Mouse (Mus musculus) liver, embryonic 15.5 days (tissue): Measurements from ENCODE around the gene St3gal3. TPM values are rescaled to one million over a fixed set of nuclear protein-coding genes. Genes with fewer than 3 reads are reported as not detected.

Experiments used
- ATAC-seq: fragments of 200-750 bp; cut with Nextera tagmentation; 2 replicates; pipeline ENCODE4 v1.8.0; 2017; ENCODE audit warnings: moderate number of reproducible peaks, mild to moderate bottlenecking, moderate library complexity; ENCODE audit not compliant: insufficient read depth
- H3K27ac ChIP-seq: fragments of 300-500 bp; sonication (generic); replicated peaks from 2 replicates; pipeline ENCODE4 v1.5.1; 2015; ENCODE audit warnings: mild to moderate bottlenecking, inconsistent platforms
- H3K27me3 ChIP-seq: fragments of 300-500 bp; sonication (generic); 2 replicates; pipeline ENCODE4 v1.6.1; 2015; ENCODE audit warnings: mild to moderate bottlenecking, inconsistent platforms
- H3K36me3 ChIP-seq: fragments of 300-500 bp; sonication (generic); replicated peaks from 2 replicates; pipeline ENCODE4 v1.6.1; 2015; ENCODE audit warnings: moderate library complexity, mild to moderate bottlenecking, inconsistent platforms
- H3K4me1 ChIP-seq: fragments of 300-500 bp; sonication (generic); replicated peaks from 2 replicates; pipeline ENCODE4 v1.6.1; 2015; ENCODE audit warnings: inconsistent platforms
- H3K4me2 ChIP-seq: fragments of 300-500 bp; sonication (generic); 2 replicates; pipeline ENCODE4 v1.6.1; 2015; ENCODE audit warnings: moderate library complexity, mild to moderate bottlenecking, inconsistent platforms
- H3K4me3 ChIP-seq: fragments of 300-500 bp; sonication (generic); replicated peaks from 2 replicates; pipeline ENCODE4 v1.5.1; 2015; ENCODE audit warnings: mild to moderate bottlenecking, inconsistent platforms
- H3K9ac ChIP-seq: fragments of 300-500 bp; sonication (generic); 2 replicates; pipeline ENCODE4 v1.6.1; 2015; ENCODE audit warnings: moderate library complexity, mild to moderate bottlenecking, inconsistent platforms
- H3K9me3 ChIP-seq: fragments of 300-500 bp; sonication (generic); replicated peaks from 2 replicates; pipeline ENCODE4 v1.6.1; 2016; ENCODE audit warnings: inconsistent platforms
- WGBS: fragments of 180-500 bp; shearing (Covaris S2); methylation state at CpG from one replicate; pipeline ENCODE4 v1.1.7; 2015; ENCODE audit warnings: mixed read lengths; ENCODE audit not compliant: insufficient replicate concordance; 5-methylcytosine and 5-hydroxymethylcytosine counted together
- polyA plus RNA-seq: library from polyadenylated mRNA; unstranded; fragments of >200 nt; fragmentation: Nextera tagmentation; extraction: Ambion mirVana; gene quantifications from 2 replicates; pipeline ENCODE4 v1.2.1, GENCODE M21; 2015

Gene St3gal3
- polyA plus RNA-seq, 1 experiment from 2014 or later = 2.0 TPM

DNA sequence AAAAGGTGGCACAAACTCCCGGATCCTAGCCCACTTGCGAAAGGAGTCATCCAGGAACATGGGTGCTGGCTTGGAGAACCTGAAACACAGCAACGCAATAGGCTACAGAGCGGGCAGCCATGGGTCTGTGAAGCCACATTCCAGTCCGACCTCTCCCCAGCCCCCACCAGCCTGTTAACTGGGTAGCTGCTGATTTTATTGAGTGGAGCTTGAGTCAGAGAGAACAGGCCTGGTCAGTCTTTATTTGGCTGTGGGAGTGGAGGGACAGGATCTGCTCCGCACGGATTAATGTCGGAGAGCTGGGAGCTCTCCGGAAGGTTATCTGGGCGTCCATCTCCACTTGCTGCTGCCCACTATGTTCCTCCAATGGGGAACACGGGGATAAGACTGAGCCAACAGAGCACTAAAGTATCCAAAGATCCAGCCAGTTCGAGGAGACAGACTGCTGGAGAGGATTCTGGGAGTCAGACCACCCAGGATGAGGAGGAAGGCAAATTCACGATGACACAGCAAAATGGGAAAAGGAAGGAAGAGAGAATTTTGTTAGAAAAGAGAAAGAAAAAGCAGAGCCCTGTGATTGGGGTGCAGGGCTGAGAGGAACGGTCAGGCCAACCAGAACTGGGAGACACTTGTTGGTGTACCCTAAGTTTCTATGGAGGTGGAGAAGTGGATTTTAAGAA, 170.2 kb downstream of the St3gal3 start:
- ATAC-seq = no peak
- Histone ChIP-seq H3K27ac (no peak overlapping the region), H3K36me3 (no peaks in the 10 kb centered on the region), H3K4me2 (no peak overlapping the region), H3K9me3 (no peaks in the 10 kb centered on the region), H3K4me3 (no peak overlapping the region), H3K27me3 (no peaks in the 10 kb centered on the region), H3K4me1 (no peaks in the 10 kb centered on the region), H3K9ac (no peak overlapping the region)
- WGBS = 73% methylated on average over 14 of the region's 14 CpGs

- H3K4me2 ChIP-seq = no peak overlapping the region
- 60% methylated on average over 4 of the region's 4 CpGs for WGBS
- peaks cover 9% of the 10 kb centered on the region for H3K36me3 ChIP-seq
- no peaks in the 10 kb centered on the region for H3K4me1 ChIP-seq
- H3K27me3 ChIP-seq = no peaks in the 10 kb centered on the region
- no peaks in the 10 kb centered on the region for H3K9me3 ChIP-seq
- no peak for ATAC-seq
- no peak overlapping the region for H3K4me3 ChIP-seq
- no peak overlapping the region for H3K27ac ChIP-seq
- H3K9ac ChIP-seq = no peak overlapping the region
These were observed 177.2 kb downstream of the St3gal3 start for GRCm38 (mm10) chr4:117957492-117957891.

DNA sequence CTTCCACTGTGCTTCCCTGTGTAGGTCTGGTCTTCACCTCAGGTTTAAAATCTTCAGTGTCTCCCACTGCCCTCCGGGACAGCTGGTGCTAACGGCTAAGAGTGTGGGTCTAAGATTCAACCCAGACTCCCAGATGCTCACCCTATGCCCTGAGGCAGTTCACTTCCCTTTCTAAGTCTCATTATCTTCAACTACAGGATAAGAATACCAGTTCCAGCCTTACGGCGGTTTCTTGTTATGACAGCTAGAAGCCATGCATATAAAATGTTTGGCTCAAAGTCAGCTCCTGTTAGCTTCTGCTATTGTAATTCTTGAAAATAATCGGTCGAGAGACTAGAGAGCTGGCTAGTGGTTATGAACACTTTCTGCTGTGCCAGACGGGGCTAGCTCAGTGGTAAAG, 187.2 kb downstream of the St3gal3 start:
- H3K27me3 ChIP-seq = no peaks in the 10 kb centered on the region
- WGBS = 66% methylated on average over 7 of the region's 7 CpGs
- no peaks in the 10 kb centered on the region for H3K9me3 ChIP-seq
- no peak overlapping the region for H3K27ac ChIP-seq
- ATAC-seq = no peak
- H3K4me3 ChIP-seq = no peak overlapping the region
- peaks cover 4% of the 10 kb centered on the region; the same call in 1 of the 2 replicates for H3K36me3 ChIP-seq
- no peak overlapping the region for H3K9ac ChIP-seq
- no peak overlapping the region for H3K4me2 ChIP-seq
- no peaks in the 10 kb centered on the region for H3K4me1 ChIP-seq

- no peaks in the 10 kb centered on the region for H3K4me1 ChIP-seq
- H3K27ac ChIP-seq = no peak overlapping the region
- no peak overlapping the region for H3K9ac ChIP-seq
- no peaks in the 10 kb centered on the region for H3K36me3 ChIP-seq
- no peaks in the 10 kb centered on the region for H3K9me3 ChIP-seq
- no peaks in the 10 kb centered on the region for H3K27me3 ChIP-seq
- 77% methylated on average over 11 of the region's 11 CpGs for WGBS
- no peak overlapping the region for H3K4me2 ChIP-seq
- no peak overlapping the region for H3K4me3 ChIP-seq
- no peak for ATAC-seq
These were observed 187.9 kb downstream of the St3gal3 start for GRCm38 (mm10) chr4:117946639-117947305.

DNA sequence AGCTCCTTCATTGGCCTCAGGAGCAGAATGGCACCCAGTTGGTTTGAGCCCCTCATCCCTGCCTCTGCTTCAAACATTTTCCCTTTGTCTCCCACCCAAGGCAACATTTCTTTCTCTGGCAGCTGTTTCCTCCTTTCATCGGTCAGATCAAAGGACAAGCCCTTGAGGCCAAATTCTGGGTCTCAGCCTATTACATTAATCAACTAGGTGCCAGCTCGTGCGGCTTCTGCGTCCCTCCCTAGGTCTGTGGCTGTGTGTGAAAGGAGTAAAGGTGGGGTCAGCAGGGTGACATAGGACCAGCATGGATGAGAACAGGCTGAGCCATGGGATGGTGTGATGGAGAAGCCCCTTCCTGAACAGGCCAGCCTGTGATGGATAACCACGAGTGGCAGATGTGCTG, 191.4 kb downstream of the St3gal3 start:
- H3K27me3 ChIP-seq = no peaks in the 10 kb centered on the region
- 53% methylated on average over 5 of the region's 5 CpGs for WGBS

GRCm38 (mm10) chr4:117936964-117937363, 197.8 kb downstream of the St3gal3 start:
- 0 out of 2 replicates have a peak, but pooled peaks cover 3% of the 10 kb centered on the region for H3K27me3 ChIP-seq
- H3K36me3 ChIP-seq = no peaks in the 10 kb centered on the region
- 83% methylated on average over 5 of the region's 5 CpGs for WGBS
- H3K4me2 ChIP-seq = no peak overlapping the region
- no peak for ATAC-seq
- no peaks in the 10 kb centered on the region for H3K9me3 ChIP-seq
- no peaks in the 10 kb centered on the region for H3K4me1 ChIP-seq
- no peak overlapping the region for H3K27ac ChIP-seq
- H3K9ac ChIP-seq = no peak overlapping the region
- H3K4me3 ChIP-seq = no peak overlapping the region

More for the DNA sequence above, 191.4 kb downstream of the St3gal3 start:
- no peak for ATAC-seq
- Histone ChIP-seq H3K9me3 (no peaks in the 10 kb centered on the region), H3K27ac (no peak overlapping the region), H3K4me2 (no peak overlapping the region), H3K36me3 (no peaks in the 10 kb centered on the region), H3K4me3 (no peak overlapping the region), H3K4me1 (no peaks in the 10 kb centered on the region), H3K9ac (no peak overlapping the region)

- no peak overlapping the region for H3K27ac ChIP-seq
- H3K4me3 ChIP-seq = no peak overlapping the region
- peaks cover 12% of the 10 kb centered on the region for H3K4me1 ChIP-seq
- H3K36me3 ChIP-seq = no peaks in the 10 kb centered on the region
- ATAC-seq = no peak
- H3K9me3 ChIP-seq = no peaks in the 10 kb centered on the region
- H3K27me3 ChIP-seq = peaks cover 29% of the 10 kb centered on the region
- no peak overlapping the region for H3K4me2 ChIP-seq
- H3K9ac ChIP-seq = no peak overlapping the region
- whole genome bisulfite sequencing = 69% methylated on average over 4 of the region's 4 CpGs
These were observed 200.6 kb downstream of the St3gal3 start for GRCm38 (mm10) chr4:117934081-117934480.

- no peak overlapping the region for H3K9ac ChIP-seq
- H3K4me3 ChIP-seq = no peak overlapping the region
- H3K36me3 ChIP-seq = no peaks in the 10 kb centered on the region
- no peak overlapping the region for H3K4me2 ChIP-seq
- WGBS = 73% methylated on average over 5 of the region's 5 CpGs
- H3K9me3 ChIP-seq = no peaks in the 10 kb centered on the region
- peaks cover 20% of the 10 kb centered on the region for H3K4me1 ChIP-seq
- ATAC-seq = no peak
- no peak overlapping the region for H3K27ac ChIP-seq
- peaks cover 37% of the 10 kb centered on the region for H3K27me3 ChIP-seq
These were observed 201.5 kb downstream of the St3gal3 start for GRCm38 (mm10) chr4:117933248-117933647.

DNA sequence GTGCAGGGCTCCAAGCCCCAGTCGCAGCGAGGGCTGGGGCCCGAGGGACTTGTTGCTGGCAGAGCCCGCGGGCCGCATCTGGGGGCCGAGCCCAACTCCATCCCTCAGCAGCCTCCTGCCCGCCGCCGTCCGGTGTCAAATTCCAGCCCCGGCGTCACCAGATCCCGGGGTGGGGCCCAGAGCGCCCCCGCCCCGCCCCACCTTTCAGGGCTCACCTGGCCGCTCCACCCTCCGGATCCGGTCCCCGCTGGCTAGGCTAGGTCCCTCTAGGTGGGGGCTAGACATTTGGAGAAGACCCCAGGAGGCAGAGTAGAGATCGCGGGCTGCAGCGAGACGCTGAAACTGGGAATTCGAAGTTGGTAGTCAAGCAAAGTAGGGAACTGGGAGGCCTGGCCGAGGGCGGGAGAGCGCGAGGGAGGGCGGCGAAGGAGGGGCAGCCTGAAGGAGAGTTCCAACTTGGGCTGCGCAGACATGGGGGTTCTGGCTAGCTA, 205.3 kb downstream of the St3gal3 start, which contains the start of gene Artn:
TSS of gene Artn (minus strand) at position 373 of the 491 bp plus-strand sequence.
- peak; percentile 6; the same call in 1 of the 2 replicates for ATAC-seq
- H3K4me3 ChIP-seq = peak within 1 kb of the TSS; percentile 58
- peak within 1 kb of the TSS; percentile 65 for H3K9ac ChIP-seq
- peaks cover 75% of the 10 kb centered on the region for H3K27me3 ChIP-seq
- H3K4me1 ChIP-seq = peaks cover 41% of the 10 kb centered on the region
- H3K4me2 ChIP-seq = peak within 1 kb of the TSS; percentile 75
- H3K27ac ChIP-seq = peak within 1 kb of the TSS; percentile 88
- H3K9me3 ChIP-seq = no peaks in the 10 kb centered on the region
- 1% methylated on average over 33 of the region's 33 CpGs for WGBS
- no peaks in the 10 kb centered on the region for H3K36me3 ChIP-seq

- Histone ChIP-seq H3K9me3 (no peaks in the 10 kb centered on the region), H3K4me2 (peak overlapping the region; percentile 75), H3K27me3 (peaks cover 82% of the 10 kb centered on the region), H3K4me3 (peak overlapping the region; percentile 58), H3K9ac (peak overlapping the region; percentile 65), H3K27ac (peak overlapping the region; percentile 88), H3K36me3 (no peaks in the 10 kb centered on the region), H3K4me1 (peaks cover 43% of the 10 kb centered on the region)
- WGBS = 2% methylated on average over 13 of the region's 13 CpGs
- peak; percentile 93 for ATAC-seq
These were observed 205.9 kb downstream of the St3gal3 start for GRCm38 (mm10) chr4:117928699-117929241.

GRCm38 (mm10) chr4:117928234-117928633, 206.5 kb downstream of the St3gal3 start:
- peak; percentile 54 for ATAC-seq
- Histone ChIP-seq H3K4me3 (peak overlapping the region; percentile 58), H3K4me2 (peak overlapping the region; percentile 75), H3K9ac (peak overlapping the region; percentile 28), H3K27ac (peak overlapping the region; percentile 88), H3K4me1 (peaks cover 43% of the 10 kb centered on the region), H3K27me3 (peaks cover 87% of the 10 kb centered on the region), H3K36me3 (no peaks in the 10 kb centered on the region), H3K9me3 (no peaks in the 10 kb centered on the region)
- WGBS = 14% methylated on average over 6 of the region's 6 CpGs
